Mouse (Mus musculus): ENCODE measurements around the gene Hyal3.

The Hyal3 gene

DNA sequence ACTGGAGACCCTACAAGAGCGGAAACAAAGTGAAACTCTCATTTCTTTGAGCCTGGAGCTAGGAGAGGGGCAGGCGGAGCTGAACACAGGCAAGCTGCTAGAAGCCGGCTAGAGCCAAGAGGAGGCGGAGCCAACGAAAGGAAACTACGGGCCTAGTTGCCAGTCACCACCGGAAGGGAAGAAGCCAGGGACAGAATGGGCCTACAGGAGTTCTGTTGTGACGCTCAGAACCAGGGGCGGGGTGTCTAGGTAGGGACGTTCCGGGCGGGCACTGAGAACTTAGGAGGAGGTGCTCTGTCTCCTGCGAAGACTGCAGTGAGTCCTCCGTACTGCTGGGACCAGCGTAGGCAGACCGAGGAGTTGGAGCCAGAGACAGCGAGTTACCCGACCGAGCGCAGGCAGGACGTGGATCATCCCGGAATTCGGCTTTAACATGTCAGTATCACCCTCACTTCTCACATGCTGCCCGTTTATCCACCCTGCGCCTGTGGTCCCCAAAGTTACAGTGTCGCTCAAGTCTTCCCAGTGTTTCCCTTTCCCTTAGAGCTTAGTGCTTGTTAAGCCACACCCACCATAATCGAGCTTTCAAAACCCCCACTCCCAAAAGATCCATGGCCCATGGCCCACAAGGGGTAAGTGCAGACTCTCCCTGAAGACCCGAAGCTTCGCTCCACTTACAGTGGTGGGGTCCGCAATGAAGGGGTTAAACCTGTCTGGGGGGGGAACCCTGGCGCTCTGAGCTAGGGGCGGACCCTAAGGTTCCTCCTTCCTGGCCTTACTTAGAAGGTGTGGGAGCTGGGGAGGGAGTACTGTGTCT, at the start of gene Hyal3:
Gene Hyal3 (plus strand): TSS at position 318 of the 817 bp plus-strand sequence.
- DNase-seq (ENCODE audit: low spot score in 2 of 2) = peak; percentile 85 to 89

DNA sequence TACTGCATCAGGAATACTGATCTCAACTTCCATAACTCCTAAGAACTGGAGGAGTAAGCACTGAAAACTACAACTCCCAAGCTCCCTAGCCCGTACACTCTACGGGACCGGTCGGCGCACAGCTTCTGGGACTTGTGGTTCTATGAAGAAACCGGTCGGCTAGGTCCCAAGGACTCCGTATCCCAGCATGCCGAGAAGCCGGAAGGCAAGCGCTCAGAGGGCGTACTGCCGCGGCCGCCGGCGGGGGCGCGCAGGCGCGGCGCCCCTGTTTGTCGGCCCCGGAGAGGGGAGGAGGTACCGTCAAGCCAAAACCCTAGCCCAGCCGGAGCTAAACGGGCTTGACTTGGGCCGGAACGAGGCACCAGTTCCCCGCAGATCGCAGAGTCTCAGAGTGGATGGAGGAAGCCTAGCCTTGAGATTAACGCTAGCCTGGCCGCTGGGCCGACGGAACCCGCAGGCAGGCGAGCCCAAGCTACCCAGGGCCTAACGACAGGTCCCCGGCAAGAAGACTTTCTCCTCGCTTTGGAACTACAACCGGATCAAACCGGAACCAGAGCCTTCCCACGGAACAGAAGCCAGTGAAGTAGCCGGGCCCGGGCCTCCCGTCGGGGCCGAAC, 46.7 kb upstream of the Hyal3 start, which contains the start of gene Tmem115:
Gene Tmem115 (plus strand): TSS at position 155 of the 617 bp plus-strand sequence.
- DNase-seq (ENCODE audit: low spot score in 2 of 2) = peak; percentile 94

DNA sequence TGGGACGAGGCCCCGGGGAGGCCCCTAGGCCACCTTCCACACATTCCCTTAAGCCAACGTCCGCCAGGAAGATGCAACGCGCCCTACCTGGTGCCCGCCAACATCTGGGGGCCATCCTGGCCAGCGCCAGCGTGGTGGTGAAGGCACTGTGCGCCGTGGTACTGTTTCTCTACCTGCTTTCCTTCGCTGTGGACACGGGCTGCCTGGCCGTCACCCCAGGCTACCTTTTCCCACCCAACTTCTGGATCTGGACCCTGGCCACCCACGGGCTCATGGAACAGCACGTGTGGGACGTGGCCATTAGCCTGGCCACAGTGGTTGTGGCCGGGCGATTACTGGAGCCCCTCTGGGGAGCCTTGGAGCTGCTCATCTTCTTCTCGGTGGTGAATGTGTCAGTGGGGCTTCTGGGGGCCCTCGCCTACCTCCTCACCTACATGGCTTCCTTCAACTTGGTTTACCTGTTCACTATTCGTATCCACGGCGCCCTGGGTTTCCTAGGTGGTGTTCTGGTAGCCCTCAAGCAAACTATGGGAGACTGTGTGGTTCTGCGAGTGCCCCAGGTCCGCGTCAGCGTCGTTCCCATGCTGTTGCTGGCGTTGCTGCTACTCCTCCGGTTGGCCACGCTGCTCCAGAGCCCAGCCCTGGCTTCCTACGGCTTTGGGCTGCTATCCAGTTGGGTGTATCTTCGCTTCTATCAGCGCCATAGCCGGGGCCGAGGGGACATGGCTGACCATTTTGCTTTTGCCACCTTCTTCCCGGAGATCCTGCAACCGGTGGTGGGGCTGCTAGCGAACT, 46.0 kb upstream of the Hyal3 start:
- DNase-seq (ENCODE audit: low spot score in 2 of 2) = no peak

DNA sequence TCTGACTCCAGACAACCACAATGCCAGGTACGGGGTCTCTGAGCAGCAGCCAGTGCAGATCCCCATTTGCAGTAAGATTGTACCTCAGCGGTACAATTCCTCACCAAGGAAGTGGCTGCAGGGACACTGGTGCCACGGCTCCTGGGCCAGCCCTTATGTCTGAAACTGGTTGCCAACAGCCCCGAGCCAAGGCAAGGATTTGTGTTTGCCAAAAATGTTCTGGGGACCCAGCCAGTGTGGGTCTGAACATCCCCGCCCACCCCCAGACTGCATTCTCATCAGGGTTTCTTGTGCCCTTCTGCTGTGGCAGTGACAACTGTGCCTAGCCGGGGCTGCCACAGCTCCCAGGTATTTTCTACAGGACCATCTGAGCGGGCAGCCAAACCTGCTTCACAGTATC, 42.4 kb upstream of the Hyal3 start:
- DNase-seq (ENCODE audit: low spot score in 2 of 2) = no peak

DNA sequence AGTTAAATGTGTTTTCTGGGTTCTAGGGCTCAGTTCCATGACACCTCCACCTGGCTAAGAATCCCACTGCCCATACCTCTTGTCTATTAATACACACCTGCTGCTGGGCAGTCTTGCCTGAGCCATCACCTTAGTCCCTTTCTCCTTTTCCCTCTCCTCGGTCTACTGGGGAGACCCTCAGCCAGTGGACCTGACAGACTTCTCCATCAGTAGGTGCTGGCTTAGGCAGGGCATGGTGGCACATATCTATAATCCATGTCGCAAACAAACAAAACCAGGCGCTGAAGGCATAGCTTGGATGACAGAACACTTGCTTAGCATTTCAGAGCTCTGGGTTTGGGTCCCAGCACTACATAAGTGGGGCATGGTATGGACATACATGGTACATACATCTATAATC, 41.9 kb upstream of the Hyal3 start:
- no peak for DNase-seq (ENCODE audit: low spot score in 2 of 2)

DNA sequence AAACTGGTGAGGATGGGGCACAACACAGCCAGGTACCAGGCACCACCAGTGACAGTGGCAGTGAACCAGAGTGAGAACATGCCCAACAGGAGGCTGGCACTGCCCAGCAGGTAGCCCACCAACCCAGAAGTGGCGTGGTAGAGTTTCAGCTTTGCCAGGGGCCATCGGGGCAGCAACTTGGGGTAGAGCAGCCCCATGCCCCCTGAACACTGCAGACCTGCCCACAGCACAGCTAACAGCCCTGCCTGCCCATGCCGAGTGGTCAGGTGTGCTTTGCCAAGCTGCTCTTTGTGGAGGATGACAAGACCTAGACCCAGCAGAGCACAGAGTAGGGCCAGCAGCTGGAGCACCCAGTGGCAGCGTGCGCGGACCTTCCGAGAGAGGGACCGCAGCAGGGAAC, 40.7 kb upstream of the Hyal3 start:
- no peak for DNase-seq (ENCODE audit: low spot score in 2 of 2)

DNA sequence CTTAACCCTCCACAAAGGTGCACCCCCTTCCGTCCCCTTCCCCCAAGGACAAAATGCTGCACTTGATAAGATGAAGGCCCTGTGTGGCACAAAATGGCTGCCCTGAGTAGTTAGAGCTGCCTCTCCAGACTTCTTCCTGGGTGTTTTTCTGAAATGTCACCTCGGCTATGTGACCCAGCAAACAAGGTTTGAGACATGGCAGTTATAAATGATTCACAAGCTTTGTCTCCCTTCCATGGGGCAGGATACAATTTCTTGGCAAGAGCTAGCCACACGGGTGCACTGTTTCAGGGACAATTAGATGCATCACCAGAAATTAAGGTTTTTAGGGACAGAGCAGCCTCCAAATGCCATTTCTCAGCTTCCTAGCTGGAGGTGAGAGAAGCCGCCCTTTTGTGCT, 40.2 kb upstream of the Hyal3 start:
- DNase-seq (ENCODE audit: low spot score in 2 of 2) = no peak

DNA sequence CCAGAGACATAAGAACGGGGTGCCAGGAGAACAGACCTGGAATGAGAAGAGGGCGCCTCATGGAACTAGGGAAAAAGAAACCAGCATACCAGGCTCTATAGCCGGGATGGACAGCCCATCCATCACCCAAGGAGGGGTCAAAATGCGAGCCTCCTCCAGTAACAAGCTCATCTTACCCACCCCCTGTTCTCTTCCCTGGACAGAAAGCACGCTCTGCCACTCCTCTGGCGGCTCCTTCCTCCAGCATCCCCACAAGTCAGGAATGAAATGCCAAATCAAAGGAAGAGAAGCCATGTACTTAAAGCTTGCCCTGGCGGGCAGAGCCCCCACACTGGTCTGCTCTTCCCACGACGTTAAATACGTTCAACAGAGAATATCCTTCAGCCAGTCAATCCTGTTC, 39.6 kb upstream of the Hyal3 start:
- DNase-seq (ENCODE audit: low spot score in 2 of 2) = no peak

DNA sequence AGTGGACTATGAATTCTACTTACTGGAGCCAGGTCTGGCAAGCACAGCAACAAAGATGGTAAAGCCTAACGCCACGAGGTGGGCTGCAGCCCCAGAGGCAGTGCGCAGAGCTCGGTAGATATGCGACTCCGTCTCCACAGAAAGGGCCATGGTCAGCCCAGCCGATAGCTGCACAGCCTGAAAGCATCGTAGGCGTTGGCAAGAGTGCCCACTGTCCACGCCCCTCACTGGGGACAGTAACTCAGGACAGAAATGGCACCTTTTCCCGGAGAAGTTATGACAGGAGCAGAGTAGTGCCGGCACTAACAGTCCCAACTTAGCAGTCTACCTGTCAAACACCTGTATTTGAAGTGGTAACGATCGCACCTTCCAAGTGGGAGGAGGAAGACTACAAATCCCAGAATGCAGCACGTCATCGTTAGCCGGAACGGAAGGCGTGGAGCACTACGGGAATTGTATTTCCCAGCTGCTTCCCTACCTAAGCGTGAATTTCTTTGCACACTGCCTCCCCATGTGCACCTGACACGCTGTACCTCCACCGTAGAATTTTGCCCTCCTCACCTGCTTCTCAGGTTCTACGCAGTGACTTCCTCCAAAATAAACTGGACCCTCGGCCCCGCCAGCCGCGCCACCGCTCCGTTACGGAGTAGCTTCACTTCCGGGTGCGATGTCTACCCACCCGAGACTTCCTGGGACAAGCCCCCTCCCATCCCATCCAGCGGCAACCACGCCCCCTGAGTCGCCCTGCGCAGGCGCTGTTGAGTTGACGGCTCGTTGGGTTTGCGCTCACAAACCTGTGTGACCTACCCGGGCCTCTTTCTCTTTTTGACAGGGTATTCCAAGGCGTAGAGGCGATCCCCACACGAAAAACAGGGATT, 38.9 kb upstream of the Hyal3 start, which contains the start of the genes Cyb561d2 and Nprl2:
Gene Cyb561d2 (minus strand): TSS at position 720 of the 878 bp plus-strand sequence.
Gene Nprl2 (plus strand): TSS at position 753 of the 878 bp plus-strand sequence.
- DNase-seq (ENCODE audit: low spot score in 2 of 2) = peak; percentile 94

DNA sequence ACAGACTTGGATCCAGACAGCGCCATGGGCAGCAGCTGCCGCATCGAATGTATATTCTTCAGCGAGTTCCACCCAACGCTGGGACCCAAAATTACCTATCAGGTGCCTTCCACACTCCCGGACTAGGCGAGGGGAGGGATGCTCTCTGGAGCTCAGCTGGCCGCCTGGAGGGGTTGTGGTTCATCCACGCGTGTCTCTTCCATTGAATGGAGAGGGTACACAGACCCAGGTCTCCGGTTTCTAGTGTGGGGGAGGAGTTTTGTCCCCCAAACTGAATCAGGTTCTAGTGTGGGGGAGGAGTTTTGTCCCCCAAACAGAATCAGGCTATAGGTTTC, 38.3 kb upstream of the Hyal3 start:
- DNase-seq (ENCODE audit: low spot score in 2 of 2) = no peak

DNA sequence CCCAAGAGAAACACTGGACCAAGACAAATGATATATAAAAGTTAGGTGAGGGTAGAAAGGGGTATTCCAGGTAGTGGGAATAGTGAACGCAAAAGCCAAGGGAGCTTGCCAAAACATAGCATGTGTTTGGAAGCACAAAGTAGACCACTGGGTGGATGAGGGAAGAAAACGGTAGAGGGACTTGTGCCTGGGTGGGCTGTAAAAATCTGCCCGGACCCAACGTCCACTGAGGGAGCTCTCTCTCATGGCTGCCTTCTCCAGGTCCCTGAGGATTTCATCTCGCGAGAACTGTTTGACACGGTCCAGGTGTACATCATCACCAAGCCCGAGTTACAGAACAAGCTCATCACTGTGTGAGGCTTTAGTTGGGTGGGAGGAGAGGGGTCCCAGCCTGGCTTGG, 37.9 kb upstream of the Hyal3 start:
- DNase-seq (ENCODE audit: low spot score in 2 of 2) = no peak

DNA sequence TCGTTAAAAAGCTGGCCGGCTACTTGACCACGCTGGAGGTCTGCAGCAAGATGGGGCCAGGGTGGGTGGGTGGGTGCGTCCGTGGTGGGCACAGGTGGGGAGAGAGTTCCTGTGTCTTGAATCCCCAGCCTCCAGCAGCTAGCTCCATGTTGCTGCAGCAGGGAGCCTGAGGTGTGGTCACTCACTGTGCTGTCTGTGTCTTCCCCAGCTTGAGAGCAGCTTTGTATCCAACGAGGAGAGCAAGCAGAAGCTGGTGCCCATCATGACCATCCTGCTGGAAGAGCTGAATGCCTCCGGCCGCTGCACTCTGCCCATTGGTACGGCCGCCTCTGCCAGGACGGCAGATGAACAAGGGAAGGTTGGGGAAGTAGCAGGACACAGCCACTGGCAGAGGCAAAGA, 37.3 kb upstream of the Hyal3 start:
- DNase-seq (ENCODE audit: low spot score in 2 of 2) = no peak

DNA sequence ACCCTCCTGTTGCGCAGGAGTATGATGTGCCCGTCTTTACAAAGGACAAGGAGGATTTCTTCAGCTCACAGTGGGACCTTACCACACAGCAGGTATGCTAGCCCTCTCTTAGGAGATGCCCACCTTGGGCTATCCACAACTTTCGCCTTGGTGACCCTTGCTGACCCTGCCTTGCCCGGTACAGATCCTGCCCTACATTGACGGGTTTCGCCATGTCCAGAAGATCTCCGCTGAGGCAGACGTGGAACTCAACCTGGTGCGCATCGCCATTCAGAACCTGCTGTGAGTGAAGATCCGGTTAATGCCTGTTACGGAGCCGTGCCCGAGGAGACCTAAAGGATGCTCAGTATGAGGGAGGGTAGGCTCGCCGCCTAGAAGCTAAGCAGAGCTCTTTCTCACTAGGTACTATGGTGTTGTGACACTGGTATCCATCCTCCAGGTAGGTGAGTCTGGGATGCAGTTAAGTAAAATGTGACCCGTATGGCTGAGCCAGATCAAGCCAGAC, 36.4 kb upstream of the Hyal3 start:
- DNase-seq (ENCODE audit: low spot score in 2 of 2) = no peak

DNA sequence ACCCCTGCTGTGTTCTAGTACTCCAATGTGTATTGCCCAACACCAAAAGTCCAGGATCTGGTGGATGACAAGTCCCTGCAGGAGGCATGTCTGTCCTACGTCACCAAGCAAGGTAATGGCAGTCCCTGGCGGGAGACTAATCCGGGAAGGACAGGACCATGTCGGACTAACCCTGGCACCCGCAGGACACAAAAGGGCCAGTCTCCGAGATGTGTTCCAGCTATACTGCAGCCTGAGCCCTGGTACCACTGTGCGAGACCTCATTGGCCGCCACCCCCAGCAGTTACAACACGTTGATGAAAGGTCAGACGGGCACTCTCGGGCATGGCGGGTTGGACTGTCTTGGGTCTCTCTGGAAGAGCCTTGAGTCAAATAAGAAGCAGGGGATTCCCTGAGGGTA, 35.9 kb upstream of the Hyal3 start:
- no peak for DNase-seq (ENCODE audit: low spot score in 2 of 2)

DNA sequence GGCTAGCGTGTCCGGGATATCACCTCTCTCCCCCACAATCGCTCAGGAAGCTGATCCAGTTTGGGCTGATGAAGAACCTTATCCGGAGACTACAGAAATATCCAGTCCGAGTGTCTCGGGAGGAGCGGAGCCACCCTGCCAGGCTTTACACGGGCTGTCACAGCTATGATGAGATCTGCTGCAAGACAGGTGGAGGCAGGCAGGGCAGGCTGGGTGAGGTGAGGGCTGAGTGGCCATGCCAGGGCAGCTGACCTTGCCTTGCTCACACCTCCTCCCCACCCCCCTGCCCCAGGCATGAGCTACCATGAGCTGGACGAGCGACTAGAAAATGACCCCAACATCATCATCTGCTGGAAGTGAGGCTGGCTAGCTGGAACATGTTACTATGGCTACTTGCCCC, 35.4 kb upstream of the Hyal3 start:
- no peak for DNase-seq (ENCODE audit: low spot score in 2 of 2)

DNA sequence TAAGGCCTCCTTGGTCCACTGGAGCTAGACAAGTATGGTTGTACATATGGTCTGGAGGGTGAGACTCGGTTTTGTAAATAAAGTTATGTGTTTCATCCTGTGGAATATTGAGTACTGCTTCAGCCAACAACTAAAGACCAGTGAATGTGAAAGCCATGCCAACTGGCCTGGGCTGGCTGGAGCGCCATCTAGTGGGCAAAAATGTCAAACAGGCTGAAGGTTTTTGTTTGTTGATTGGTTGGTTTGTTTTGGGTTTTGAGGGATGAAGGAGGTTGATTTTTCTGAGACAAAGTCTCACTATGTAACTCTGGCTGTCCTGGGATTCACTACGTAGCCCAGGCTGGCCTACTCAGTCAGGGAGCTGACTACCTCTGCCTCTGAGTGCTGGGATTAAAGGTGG, 35.0 kb upstream of the Hyal3 start:
- DNase-seq (ENCODE audit: low spot score in 2 of 2) = peak; percentile 60 to 65

DNA sequence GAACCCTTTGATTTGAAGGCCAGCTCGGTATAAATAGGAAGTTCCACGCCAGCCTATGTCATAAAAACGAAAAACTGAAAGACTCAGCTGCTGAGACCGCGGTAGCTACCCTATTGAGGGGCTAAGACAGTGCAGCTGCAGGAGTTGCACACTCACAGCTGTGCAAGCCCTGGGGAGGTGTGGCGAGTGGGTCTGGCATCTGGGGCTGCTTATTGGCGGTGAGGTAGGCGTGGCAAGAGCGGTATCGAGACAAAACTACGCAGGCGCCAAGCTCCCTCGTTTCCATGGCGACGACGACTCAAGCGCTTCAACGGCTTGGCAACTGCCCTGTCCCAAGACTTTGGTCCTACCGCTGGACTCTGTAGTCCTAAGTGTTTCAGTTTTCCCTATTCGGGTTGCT, 33.6 kb upstream of the Hyal3 start, which contains the start of gene Zmynd10:
Gene Zmynd10 (plus strand): TSS at position 273 of the 400 bp plus-strand sequence.
- peak; percentile 82 to 87 for DNase-seq (ENCODE audit: low spot score in 2 of 2)

DNA sequence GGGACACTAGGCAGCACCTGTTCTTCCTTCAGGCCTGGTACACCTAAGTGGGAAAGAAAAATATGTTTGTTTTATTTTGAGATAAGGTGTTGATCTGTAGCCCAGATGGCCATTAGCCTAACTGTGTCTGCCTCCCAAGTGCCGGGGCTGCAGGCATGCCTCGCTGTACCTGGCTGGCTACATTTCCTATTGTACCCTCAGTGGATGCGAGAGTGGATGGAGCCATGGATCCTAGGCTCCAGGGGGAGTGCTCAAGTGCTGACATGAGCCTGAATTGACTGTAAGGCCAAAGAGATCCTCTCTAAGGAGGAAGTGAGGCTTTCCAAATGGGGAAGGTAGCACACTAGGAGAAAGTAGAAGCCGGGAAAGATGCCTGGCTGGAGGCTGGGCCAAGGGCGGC, 32.7 kb upstream of the Hyal3 start:
- no peak for DNase-seq (ENCODE audit: low spot score in 2 of 2)

DNA sequence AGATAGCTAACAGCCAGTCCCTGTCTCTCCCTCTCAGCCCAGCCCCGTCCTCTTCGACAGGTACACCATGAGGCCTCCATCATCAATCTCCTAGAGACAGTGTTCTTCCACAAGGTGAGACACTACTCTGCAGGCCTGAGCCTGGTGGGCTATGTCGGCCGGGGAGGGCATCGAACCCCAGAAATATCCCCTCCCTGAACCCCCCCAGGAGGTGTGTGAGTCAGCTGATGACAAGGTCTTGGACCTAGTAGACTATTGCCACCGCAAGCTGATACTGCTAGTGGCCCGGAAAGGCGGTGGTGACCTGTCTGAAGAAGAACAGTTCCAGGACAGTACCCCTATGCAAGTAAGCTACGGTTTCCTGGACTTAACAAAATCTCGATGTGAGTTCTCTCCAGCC, 31.8 kb upstream of the Hyal3 start:
- DNase-seq (ENCODE audit: low spot score in 2 of 2) = no peak

DNA sequence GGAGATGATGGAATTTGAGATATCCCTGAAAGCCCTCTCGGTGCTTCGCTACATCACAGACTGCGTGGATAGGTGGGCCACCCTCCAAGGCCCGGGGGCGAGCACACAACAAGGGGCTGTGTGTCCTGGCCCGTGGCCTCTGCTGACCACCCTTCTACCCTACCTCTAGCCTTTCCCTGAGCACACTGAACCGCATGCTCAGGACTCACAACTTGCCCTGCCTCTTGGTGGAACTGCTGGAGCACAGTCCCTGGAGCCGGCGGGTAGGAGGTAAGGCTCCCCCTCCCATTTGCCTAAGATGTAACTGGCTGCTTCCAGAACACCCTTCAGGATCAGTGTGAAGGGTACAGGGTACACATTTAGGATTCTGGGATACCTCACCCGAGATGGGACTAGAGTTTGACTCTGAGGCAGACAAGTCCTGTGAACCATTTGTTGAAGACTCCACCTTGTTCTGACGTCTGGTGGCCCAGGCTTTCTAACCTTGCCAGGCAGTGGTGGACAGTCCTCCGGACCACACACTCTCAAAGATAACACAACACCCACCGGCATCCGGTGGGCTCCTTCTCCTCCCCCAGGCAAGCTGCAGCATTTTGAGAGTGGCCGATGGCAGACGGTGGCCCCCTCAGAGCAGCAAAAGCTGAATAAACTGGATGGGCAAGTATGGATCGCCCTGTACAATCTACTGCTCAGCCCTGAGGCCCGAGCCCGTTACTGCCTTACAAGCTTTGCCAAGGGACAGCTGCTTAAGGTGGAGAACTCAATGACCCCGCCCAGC, 31.1 kb upstream of the Hyal3 start:
- DNase-seq (ENCODE audit: low spot score in 2 of 2) = no peak
